Mouse (Mus musculus) myocyte (in vitro differentiated cells): ENCODE measurements around the gene Vps36.

ENCODE experiments used
- E2F4 ChIP-seq: IDR thresholded peaks from one replicate; pipeline ENCODE4 v1.6.1; 2011; ENCODE audit warnings: mild to moderate bottlenecking, control low read depth, moderate library complexity; ENCODE audit not compliant: insufficient read depth
- MAX ChIP-seq: IDR thresholded peaks from one replicate; pipeline ENCODE4 v1.6.1; 2011; ENCODE audit warnings: low read depth, mild to moderate bottlenecking, control low read depth
- MYOG ChIP-seq, 3 experiments: IDR thresholded peaks; one replicate each; pipeline ENCODE4 v1.6.1; 2011; ENCODE audit warnings: control low read depth in 2 of 3, low read depth in 2 of 3, mild to moderate bottlenecking in 2 of 3; ENCODE audit not compliant: insufficient read length in 2 of 3, control insufficient read depth in 1 of 3, insufficient read depth in 1 of 3
- POLR2A ChIP-seq: IDR thresholded peaks from one replicate; pipeline ENCODE4 v1.6.1; 2011; ENCODE audit warnings: low read depth, mild to moderate bottlenecking, control low read depth, moderate library complexity; ENCODE audit not compliant: insufficient read length

DNA sequence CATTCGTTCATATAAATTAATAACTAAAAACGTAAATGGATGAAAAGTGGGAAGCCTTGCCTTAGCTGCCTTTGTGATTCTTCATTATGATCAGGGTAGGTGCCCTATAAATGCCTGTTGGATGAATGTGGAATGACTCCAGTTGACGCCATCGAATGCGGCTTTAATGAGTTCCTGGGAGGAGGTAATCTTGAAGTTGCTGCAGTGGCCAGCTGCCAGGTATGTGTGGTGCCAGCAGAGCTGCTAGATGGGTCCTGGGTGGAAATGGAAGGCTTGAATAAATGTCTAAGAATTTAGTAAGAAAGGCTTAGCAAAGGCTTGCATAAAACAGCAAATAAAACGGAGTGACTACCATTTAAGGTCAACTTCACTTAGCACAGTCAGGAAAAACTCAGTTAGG lies 72.2 kb downstream of the Vps36 start:
- no peak for TF ChIP-seq POLR2A
- TF ChIP-seq E2F4 = no peak
- no peak for TF ChIP-seq MAX
- TF ChIP-seq MYOG (IDR thresholded peaks at IDR 0.05; ENCODE audit: control insufficient read depth in 1 of 3, insufficient read depth in 1 of 3, insufficient read length in 2 of 3, low read depth in 2 of 3) = no peak
